Mouse (Mus musculus) liver, embryonic 12.5 days (tissue): ENCODE results near the gene Kcng3. TPM values are rescaled to one million over a fixed set of nuclear protein-coding genes. Genes with fewer than 3 reads are reported as not detected.
A peak's percentile ranks its signal among the peaks of the same experiment; 100 is the strongest.

Source experiments
- ATAC-seq: fragments of 200-750 bp; cut with Nextera tagmentation; 2 replicates; pipeline ENCODE4 v1.8.0; 2017; ENCODE audit warnings: moderate number of reproducible peaks, mild to moderate bottlenecking, moderate library complexity
- H3K27ac ChIP-seq: fragments of 300-500 bp; sonication (generic); 2 replicates; pipeline ENCODE4 v1.5.1; 2016; ENCODE audit warnings: mild to moderate bottlenecking
- H3K27me3 ChIP-seq: fragments of 300-500 bp; sonication (generic); replicated peaks from 2 replicates; pipeline ENCODE4 v1.6.1; 2016; ENCODE audit warnings: mild to moderate bottlenecking, moderate library complexity
- H3K36me3 ChIP-seq: fragments of 300-500 bp; sonication (generic); 2 replicates; pipeline ENCODE4 v1.6.1; 2016; ENCODE audit warnings: mild to moderate bottlenecking, moderate library complexity
- H3K4me1 ChIP-seq: fragments of 300-500 bp; sonication (generic); 2 replicates; pipeline ENCODE4 v1.6.1; 2016
- H3K4me2 ChIP-seq: fragments of 300-500 bp; sonication (generic); 2 replicates; pipeline ENCODE4 v1.6.1; 2016; ENCODE audit warnings: mild to moderate bottlenecking, moderate library complexity
- H3K4me3 ChIP-seq: fragments of 300-500 bp; sonication (generic); 2 replicates; pipeline ENCODE4 v1.5.1; 2016; ENCODE audit warnings: mild to moderate bottlenecking, moderate library complexity
- H3K9ac ChIP-seq: fragments of 300-500 bp; sonication (generic); 2 replicates; pipeline ENCODE4 v1.6.1; 2016; ENCODE audit warnings: mild to moderate bottlenecking, moderate library complexity
- H3K9me3 ChIP-seq: fragments of 300-500 bp; sonication (generic); replicated peaks from 2 replicates; pipeline ENCODE4 v1.6.1; 2016; ENCODE audit warnings: mild to moderate bottlenecking, moderate library complexity
- WGBS: fragments of 180-500 bp; shearing (Covaris S2); methylation state at CpG from one replicate; pipeline ENCODE4 v1.1.7; 2016; ENCODE audit not compliant: insufficient replicate concordance; 5-methylcytosine and 5-hydroxymethylcytosine counted together
- polyA plus RNA-seq: library from polyadenylated mRNA; unstranded; fragments of >200 nt; fragmentation: Nextera tagmentation; extraction: Ambion mirVana; gene quantifications from 2 replicates; pipeline ENCODE4 v1.2.1, GENCODE M21; 2016

Kcng3 gene
- polyA plus RNA-seq, result 0.06 and 0.17 TPM in 2 replicates

GRCm38 (mm10) chr17:83631783-83632652 is at the start of gene Kcng3:
Gene Kcng3 (minus strand): TSS chr17:83631895.
- under 1% methylated on average over 84 of the region's 86 CpGs for WGBS
- Histone ChIP-seq H3K9me3 (no peaks in the 10 kb centered on the region), H3K27ac (no peak within 1 kb of the TSS), H3K9ac (peak within 1 kb of the TSS; percentile 51), H3K4me3 (peak within 1 kb of the TSS; percentile 66), H3K27me3 (peaks cover 90% of the 10 kb centered on the region), H3K4me1 (peaks cover 40% of the 10 kb centered on the region), H3K4me2 (peak within 1 kb of the TSS; percentile 95), H3K36me3 (no peaks in the 10 kb centered on the region)
- peak; percentile 40 for ATAC-seq

DNA sequence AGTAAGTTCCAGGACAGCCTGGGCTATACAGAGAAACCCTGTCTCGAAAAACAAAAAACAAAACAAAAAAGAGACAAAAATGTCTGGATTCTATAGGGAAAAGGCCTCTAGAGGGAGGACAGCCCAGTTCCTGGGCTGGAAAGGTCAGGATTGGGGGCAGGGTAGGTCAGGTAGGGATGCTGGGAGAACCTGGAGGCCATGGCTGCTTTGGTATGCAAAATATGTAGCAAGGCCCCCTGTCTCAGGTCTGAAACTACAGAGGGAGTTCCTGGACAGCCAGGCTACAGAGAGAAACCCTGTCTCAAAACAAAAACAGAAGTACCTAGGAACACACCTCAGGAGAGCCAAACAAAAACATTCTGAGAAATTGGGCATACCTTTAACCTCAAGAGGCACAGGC is 45.7 kb upstream of the Kcng3 start:
- H3K27ac ChIP-seq, result no peak overlapping the region
- H3K36me3 ChIP-seq, result no peaks in the 10 kb centered on the region
- H3K9ac ChIP-seq, result no peak overlapping the region
- ATAC-seq, result no peak
- no peak overlapping the region for H3K4me2 ChIP-seq
- H3K27me3 ChIP-seq, result no peaks in the 10 kb centered on the region
- no peaks in the 10 kb centered on the region for H3K9me3 ChIP-seq
- no peaks in the 10 kb centered on the region for H3K4me1 ChIP-seq
- no peak overlapping the region for H3K4me3 ChIP-seq
- WGBS, result 70% methylated on average over 1 of the region's 1 CpGs

DNA sequence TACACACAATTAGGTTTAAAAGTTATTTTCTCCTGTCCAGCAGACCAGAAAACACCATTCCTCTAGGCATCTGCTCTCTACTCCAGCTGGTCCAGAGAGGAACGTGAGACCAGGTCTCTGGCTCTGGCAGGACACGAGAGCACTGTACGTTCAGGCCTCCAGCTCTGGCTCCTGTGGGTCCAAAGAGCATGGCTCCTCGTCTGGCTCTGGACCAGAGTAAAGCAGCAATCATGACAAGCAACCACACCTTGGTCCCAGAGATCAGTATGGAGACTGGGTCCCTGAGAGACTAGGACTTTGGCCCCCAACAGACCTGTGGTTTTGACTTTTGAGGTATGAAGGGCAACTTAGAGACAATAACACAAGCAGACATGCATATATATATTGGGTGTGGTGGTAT is 41.0 kb upstream of the Kcng3 start:
- no peak overlapping the region for H3K4me2 ChIP-seq
- H3K27me3 ChIP-seq, result no peaks in the 10 kb centered on the region
- ATAC-seq, result no peak
- peaks cover 16% of the 10 kb centered on the region; the same call in 1 of the 2 replicates for H3K4me1 ChIP-seq
- H3K27ac ChIP-seq, result no peak overlapping the region
- H3K4me3 ChIP-seq, result no peak overlapping the region
- no peaks in the 10 kb centered on the region for H3K9me3 ChIP-seq
- no peak overlapping the region for H3K9ac ChIP-seq
- no peaks in the 10 kb centered on the region for H3K36me3 ChIP-seq
- 68% methylated on average over 4 of the region's 4 CpGs for WGBS

DNA sequence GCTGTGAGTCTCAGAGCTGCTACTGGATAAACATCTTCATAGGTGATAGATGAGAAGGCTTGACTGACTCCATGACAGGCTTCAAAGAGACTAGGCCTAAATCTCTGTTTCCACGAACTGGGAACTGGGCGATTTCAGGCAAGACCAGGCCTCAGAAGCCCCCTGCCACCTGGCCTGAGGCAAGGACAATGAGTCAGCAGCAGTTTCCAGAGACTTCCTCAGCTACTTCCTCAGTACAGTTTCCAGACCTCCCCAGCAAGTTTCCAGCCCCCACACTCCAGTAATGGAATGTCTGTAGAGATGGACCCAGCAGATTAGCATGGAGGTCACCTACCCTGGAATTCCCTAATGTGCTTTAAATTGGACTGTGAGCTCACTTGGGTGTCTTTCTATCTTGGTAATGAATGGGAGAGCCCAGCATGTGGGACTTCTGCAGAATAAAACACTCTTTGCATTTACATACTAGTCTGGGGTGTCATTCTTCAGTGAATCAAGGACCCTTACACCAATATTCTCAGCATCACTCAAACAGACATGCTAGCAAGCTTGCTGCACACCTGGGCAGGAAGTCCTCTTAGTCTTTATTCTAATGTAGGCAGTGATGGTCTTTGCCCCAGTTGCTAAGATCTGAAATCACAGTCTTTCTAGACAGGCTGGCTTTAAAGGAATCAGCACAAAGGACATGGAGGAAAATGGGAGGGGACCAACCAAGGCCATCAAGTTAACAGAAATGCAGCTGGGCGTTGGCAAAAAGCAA is 36.4 kb upstream of the Kcng3 start:
- no peak overlapping the region for H3K4me2 ChIP-seq
- peaks cover 3% of the 10 kb centered on the region; the same call in 1 of the 2 replicates for H3K9me3 ChIP-seq
- H3K9ac ChIP-seq, result no peak overlapping the region
- H3K36me3 ChIP-seq, result no peaks in the 10 kb centered on the region
- no peak for ATAC-seq
- H3K4me3 ChIP-seq, result no peak overlapping the region
- no peaks in the 10 kb centered on the region for H3K27me3 ChIP-seq
- 60% methylated on average over 3 of the region's 3 CpGs for WGBS
- peaks cover 36% of the 10 kb centered on the region for H3K4me1 ChIP-seq
- no peak overlapping the region for H3K27ac ChIP-seq

- Histone ChIP-seq H3K9me3 (peaks cover 7% of the 10 kb centered on the region; the same call in 1 of the 2 replicates), H3K4me2 (peak overlapping the region; percentile 52), H3K36me3 (no peaks in the 10 kb centered on the region), H3K4me1 (peaks cover 36% of the 10 kb centered on the region), H3K27me3 (no peaks in the 10 kb centered on the region), H3K9ac (peak overlapping the region; percentile 32; the same call in 1 of the 2 replicates), H3K4me3 (no peak overlapping the region), H3K27ac (peak overlapping the region; percentile 76)
- WGBS, result 42% methylated on average over 13 of the region's 13 CpGs
- ATAC-seq, result peak; percentile 92
Observed at GRCm38 (mm10) chr17:83666597-83667287, 35.0 kb upstream of the Kcng3 start.

GRCm38 (mm10) chr17:83664761-83665160 is 33.1 kb upstream of the Kcng3 start:
- ATAC-seq, result no peak
- H3K9me3 ChIP-seq, result peaks cover 7% of the 10 kb centered on the region; the same call in 1 of the 2 replicates
- no peak overlapping the region for H3K4me3 ChIP-seq
- H3K27me3 ChIP-seq, result no peaks in the 10 kb centered on the region
- no peak overlapping the region for H3K4me2 ChIP-seq
- 65% methylated on average over 8 of the region's 8 CpGs for WGBS
- H3K4me1 ChIP-seq, result peaks cover 34% of the 10 kb centered on the region
- H3K27ac ChIP-seq, result no peak overlapping the region
- no peaks in the 10 kb centered on the region for H3K36me3 ChIP-seq
- no peak overlapping the region for H3K9ac ChIP-seq

DNA sequence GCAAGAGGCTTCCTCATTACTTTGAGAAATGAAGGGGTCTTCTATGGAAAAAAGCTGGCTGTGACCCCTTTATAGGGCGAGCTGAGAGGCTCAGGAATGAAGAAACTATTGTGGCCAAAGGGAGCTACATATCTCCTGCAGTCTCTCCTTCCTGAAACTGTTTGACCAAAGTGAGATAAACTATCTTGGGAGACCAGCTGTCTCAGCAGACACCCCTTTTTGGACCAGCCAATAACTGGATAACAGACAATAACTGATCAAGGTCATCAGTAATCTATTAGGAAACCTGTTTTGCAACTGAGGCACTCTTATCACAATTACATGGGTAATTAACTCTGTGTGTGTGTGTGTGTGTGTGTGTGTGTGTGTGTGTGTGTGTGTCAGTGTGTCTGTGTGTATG is 27.2 kb upstream of the Kcng3 start:
- H3K9ac ChIP-seq, result peak overlapping the region; percentile 35; the same call in 1 of the 2 replicates
- H3K4me1 ChIP-seq, result peaks cover 64% of the 10 kb centered on the region
- peak overlapping the region; percentile 88 for H3K27ac ChIP-seq
- H3K9me3 ChIP-seq, result peaks cover 7% of the 10 kb centered on the region; the same call in 1 of the 2 replicates
- H3K4me2 ChIP-seq, result peak overlapping the region; percentile 55
- WGBS, result 3% methylated on average over 1 of the region's 1 CpGs
- no peaks in the 10 kb centered on the region for H3K27me3 ChIP-seq
- peak; percentile 93 for ATAC-seq
- no peaks in the 10 kb centered on the region for H3K36me3 ChIP-seq
- no peak overlapping the region for H3K4me3 ChIP-seq

- peak overlapping the region; percentile 35 for H3K9ac ChIP-seq
- H3K9me3 ChIP-seq, result no peaks in the 10 kb centered on the region
- H3K27me3 ChIP-seq, result no peaks in the 10 kb centered on the region
- no peaks in the 10 kb centered on the region for H3K36me3 ChIP-seq
- ATAC-seq, result no peak
- H3K4me3 ChIP-seq, result no peak overlapping the region
- WGBS, result 83% methylated on average over 9 of the region's 9 CpGs
- no peak overlapping the region for H3K4me2 ChIP-seq
- H3K4me1 ChIP-seq, result peaks cover 78% of the 10 kb centered on the region
- H3K27ac ChIP-seq, result peak overlapping the region; percentile 88
Observed at GRCm38 (mm10) chr17:83657375-83657774, 25.7 kb upstream of the Kcng3 start.

- Histone ChIP-seq H3K36me3 (no peaks in the 10 kb centered on the region), H3K4me1 (peaks cover 94% of the 10 kb centered on the region), H3K27ac (peak overlapping the region; percentile 34), H3K27me3 (no peaks in the 10 kb centered on the region), H3K4me2 (no peak overlapping the region), H3K9ac (no peak overlapping the region), H3K9me3 (no peaks in the 10 kb centered on the region), H3K4me3 (no peak overlapping the region)
- WGBS, result 73% methylated on average over 3 of the region's 3 CpGs
- ATAC-seq, result no peak
Observed at GRCm38 (mm10) chr17:83655732-83656131, 24.0 kb upstream of the Kcng3 start.

DNA sequence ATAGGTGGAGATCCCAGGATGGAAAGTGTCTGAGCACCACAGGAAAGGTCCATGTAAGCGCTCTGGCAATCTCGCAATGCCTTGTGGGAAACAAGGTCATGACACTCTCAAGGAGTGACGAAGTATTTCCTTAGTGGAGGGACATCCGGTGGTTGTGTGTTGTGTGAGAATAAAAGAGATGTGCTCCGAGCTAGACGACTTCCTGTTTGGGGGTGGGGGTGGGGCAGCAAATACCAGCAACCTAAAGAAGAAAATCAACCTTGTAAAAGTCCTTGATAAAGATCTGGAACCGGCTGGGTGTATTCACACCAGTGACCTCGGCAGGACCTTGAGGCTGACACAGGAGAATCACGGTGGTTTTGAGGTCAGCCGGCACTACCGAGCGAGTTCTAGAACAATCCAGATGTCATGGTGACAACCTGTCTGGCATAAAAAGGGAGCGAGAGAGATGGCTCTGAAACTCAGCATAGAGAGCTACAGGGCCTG is 23.0 kb upstream of the Kcng3 start:
- H3K27ac ChIP-seq, result peak overlapping the region; percentile 50
- H3K4me3 ChIP-seq, result no peak overlapping the region

DNA sequence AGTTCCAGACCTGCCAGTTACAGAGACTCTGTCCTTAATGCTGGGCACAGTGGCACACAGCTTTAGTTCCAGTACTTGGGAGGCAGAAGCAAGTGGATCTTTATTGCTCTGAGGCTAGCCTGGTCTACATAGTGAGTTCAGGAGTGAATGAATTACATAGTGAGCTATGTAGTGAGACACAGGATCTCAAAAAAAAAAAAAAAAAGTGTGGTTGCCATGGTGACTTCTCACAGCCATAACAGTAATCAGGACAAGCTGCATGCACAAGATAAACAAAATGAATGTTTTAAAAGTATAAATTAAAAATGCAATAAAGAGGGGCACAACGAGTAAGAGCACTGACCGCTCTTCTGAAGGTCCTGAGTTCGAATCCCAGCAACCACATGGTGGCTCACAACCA is 21.9 kb upstream of the Kcng3 start:
- H3K9ac ChIP-seq, result no peak overlapping the region
- peaks cover 90% of the 10 kb centered on the region for H3K4me1 ChIP-seq
- H3K4me2 ChIP-seq, result no peak overlapping the region
- no peaks in the 10 kb centered on the region for H3K36me3 ChIP-seq
- no peak overlapping the region for H3K4me3 ChIP-seq
- peak overlapping the region; percentile 29; the same call in 1 of the 2 replicates for H3K27ac ChIP-seq
- WGBS, result 76% methylated on average over 3 of the region's 3 CpGs
- H3K9me3 ChIP-seq, result no peaks in the 10 kb centered on the region
- no peak for ATAC-seq
- H3K27me3 ChIP-seq, result no peaks in the 10 kb centered on the region

More for the DNA sequence above, 23.0 kb upstream of the Kcng3 start:
- no peak overlapping the region for H3K4me2 ChIP-seq
- no peaks in the 10 kb centered on the region for H3K27me3 ChIP-seq
- H3K9ac ChIP-seq, result no peak overlapping the region
- H3K9me3 ChIP-seq, result no peaks in the 10 kb centered on the region
- WGBS, result 40% methylated on average over 13 of the region's 13 CpGs
- H3K36me3 ChIP-seq, result no peaks in the 10 kb centered on the region
- peaks cover 95% of the 10 kb centered on the region for H3K4me1 ChIP-seq
- ATAC-seq, result no peak
